Mouse (Mus musculus): ENCODE measurements at regions not wholly inside any gene's neighbourhood (a gene's known extent, or its start where the extent isn't known, plus 50 kb on each side); places are given as distances from the start of the nearest gene placed in this dataset.

DNA sequence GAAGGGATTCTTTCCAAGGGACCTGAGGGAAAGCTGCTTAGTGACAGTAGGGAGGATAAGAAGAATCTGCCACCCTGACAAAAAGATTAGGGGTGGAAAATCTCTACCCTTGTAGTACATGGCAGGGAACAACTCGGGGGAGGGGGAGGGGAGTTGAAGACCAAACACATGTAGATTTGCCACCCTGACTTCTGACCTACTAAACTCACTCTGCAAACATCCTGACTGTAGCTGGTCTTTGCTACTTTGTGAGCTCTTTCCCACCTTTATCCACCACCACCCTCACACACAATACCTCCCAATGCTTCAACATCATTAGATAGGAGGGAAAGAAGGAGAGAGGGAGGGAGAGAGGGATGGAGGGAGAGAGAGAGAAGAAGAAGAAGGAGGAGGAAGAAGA, 140.4 kb upstream of the BC052040 start:
- no peak for DNase-seq (ENCODE audit: low spot score in 2 of 2)

DNA sequence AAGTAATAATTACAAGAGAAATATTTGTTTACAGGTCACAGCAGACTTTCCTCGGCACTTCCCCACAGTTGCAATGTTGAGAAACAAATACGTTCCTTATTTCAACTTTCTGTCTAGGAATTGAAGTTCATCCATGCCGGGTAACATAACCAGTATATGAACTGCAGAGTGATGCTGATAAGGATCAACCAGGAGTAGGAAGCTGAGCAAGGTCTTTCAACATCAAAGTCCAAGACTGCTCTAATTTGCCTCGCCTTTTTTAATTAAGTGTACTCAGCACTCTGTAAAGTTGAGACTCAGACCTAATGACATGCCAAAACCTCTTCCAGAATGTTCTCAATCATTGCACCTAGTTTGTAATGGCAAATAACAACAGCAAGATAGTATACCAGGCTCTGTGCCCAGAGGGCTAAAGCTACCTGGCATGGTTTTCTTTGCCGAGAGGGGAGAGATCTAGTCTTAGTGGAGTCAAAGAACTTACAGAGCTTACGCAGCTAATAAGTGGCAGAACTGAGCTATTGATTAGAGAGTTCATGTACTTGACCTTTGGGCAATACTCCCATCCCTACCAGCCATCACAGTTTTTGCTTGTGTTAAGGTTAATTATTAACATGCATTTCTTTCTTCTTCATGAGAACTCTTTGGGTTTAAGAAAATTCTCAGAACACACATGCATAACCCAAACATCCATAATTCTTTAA, 131.6 kb upstream of the BC052040 start:
- DNase-seq (ENCODE audit: low spot score in 2 of 2): no peak

DNA sequence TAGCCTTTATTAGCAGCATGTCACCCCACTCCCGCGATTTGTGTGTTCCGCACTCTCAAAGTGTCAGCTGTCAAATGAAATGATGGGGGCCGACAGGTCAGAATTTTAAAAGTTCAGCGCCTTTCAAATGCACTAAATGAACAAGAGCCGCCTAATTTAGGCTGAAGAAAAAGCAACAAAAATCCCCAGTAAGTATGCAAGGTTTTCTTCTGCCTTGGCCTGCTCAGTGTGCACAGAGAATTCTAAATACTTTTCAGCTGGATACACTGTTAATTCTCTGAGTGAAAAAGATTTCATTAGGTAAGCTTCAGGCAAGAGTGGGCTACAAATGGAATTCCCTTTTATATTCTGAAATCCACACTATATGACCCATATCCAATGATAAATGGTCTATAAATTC, 125.9 kb upstream of the BC052040 start:
- DNase-seq (ENCODE audit: low spot score in 2 of 2): no peak

DNA sequence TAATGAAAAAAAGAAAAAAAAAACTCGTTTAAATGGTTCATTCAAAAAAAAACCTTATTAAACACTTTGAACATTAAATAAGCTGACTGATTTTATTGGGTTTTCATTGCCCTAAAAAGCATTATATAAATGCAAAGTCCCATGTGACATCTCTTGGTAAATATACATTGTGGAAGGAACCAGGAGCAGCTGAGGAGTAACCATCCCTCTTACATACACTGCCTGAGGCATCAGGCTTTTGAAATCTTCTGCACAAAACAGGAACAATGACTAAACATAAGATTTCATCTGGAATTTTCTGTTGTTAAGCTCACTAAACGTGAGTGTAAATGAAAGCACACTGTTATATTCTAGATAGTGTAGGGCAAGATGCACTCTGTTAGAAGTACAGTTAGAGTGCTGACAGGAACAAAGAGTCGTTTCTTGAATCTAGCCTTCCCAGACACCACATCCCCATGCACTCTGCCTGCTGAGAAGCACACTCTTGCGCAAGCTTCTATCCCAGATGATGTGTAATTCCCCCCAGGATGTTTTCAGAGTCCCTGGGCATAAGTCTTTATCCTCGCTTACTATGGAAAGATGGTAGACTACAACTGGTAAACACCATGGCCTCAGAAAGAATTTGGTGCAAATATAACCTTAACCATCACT, 125.0 kb upstream of the BC052040 start:
- no peak for DNase-seq (ENCODE audit: low spot score in 2 of 2)

DNA sequence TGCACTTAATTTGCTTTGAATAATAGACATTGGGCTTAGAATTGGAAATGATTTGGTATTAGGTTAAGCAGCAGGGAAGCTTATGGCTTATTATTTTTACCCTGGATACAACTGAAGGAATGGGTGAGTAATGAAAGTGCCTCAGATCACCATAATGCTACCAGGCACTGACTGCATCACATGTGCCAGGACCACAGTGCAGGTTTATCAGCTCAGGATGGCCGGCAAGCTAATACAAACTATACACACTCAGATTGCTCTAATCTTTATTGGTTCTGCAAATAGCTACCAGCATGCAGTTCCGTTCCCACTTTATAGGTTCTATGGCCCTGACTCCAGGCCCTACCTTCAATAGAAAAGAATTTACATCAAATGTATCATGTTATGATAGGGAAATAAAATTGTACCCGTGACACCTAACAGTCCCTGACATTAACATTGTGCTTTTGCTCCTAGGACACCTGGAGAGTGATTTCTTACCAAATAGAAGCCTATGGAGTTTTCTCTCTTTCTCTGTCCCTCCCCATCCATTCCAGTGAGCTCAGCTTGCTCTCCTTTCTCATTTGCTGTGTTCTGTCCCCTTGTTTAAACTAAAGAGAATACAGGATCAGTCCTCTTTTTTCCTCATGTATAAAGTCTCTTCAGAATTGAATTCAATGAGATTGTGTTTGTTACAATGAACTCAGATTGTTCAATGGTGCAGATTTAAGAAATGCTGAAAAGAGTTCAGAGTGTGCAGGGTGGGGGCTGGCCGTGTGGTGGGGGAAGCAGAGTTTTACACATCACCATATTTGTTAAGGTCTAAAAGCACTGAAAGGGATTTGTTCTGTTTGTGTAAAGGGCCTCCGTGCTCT, 121.3 kb upstream of the BC052040 start:
- no peak for DNase-seq (ENCODE audit: low spot score in 2 of 2)

DNA sequence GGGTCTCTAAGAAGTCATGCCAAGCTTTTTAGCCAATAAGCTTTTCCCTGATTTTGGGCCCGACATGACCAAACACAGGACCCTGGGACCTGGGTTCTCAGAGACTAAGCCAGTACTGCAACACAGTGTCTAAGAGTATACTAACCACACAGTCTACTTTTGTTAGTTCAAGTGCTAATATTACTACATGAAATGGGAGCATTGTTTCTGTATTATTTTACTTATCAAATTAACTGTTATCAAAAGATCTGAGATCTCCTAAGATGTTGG, 120.7 kb upstream of the BC052040 start:
- no peak for DNase-seq (ENCODE audit: low spot score in 2 of 2)

DNA sequence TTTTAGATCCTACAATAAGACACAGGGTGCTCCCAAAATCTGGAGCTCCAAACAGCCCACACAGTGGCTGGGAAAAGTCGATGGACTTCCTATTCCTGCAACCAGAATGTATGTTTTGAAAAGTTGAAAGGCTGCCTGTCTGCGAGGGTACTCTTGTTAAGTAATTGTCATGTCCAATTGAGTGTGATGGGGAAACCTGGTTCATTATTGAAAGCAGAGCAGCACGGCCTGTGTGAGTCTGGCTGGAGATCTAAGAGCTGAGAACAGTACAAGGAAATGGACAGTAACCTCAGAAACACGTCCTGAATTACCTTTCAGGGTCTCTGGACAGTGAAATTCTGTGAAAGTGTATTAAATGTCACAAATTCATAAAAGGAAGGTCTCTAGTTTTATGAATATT, 115.3 kb upstream of the BC052040 start:
- DNase-seq (ENCODE audit: low spot score in 2 of 2): no peak

DNA sequence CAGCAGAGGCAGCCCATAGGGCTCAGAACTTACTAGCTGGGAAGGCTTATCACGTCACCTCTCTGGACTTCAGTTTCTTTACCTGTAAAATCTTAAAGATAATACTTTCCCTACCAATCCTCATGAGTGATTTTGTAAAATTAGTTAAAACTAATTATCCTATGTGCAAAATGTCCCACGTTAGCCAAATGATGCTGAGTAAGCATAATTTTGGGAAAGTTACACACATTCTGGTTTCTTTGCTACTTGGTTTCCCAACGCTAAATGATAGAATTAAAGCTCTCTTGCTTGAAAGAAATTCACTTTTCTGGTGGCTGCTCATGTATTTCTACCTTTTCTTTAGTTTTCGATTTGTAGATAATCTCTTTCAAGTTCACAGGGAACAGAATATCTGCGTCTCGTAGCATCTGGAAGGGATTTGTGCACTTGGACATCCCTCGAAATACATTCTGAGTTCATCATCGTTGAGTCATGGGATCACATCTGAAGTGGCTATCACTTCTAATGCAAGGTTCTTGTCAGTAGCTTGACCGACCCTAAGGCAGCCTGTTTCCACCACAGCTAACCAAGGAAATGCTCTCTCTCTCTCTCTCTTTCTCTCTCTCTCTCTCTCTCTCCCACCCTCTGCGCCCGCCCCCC, 114.3 kb upstream of the BC052040 start:
- no peak for DNase-seq (ENCODE audit: low spot score in 2 of 2)

DNA sequence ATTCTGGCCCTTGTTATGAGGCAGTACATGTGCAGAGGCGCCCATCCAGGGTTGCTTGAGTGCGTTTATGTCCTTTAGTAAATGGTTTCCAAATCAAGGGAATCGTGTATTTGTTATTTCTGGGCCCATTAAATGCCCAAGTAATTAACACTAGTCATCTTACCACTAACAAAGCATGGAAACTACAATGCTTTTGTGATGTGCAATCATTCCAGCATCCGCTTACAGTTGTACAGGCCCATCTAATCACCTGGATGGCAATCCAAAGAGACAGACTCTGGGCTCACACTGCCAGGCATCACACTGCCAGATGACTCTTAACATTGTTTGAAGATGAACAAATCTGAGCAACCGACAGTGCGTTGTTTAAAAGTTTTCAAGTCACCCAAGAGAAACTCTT, 113.6 kb upstream of the BC052040 start:
- DNase-seq (ENCODE audit: low spot score in 2 of 2): no peak

DNA sequence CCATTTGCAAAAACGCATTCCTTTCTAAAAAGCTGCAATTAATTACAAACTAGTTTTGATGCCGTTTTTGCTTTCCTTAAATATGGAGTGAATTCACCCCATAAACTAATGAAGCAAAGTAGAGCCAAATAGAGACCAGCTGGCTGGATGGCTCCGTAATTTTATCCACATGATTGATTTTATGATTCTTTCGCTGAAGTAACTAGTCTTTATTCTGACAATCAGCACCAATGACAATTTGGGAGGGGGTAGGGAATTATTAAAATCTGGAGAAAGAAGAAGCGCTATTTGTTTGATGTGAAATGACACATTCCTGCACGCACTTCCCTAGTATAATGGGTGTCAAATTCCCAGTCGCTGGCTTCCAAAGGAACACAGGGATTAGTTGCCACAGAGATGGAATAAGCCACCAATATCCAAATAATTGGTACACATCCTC, 113.0 kb upstream of the BC052040 start:
- DNase-seq (ENCODE audit: low spot score in 2 of 2): no peak

DNA sequence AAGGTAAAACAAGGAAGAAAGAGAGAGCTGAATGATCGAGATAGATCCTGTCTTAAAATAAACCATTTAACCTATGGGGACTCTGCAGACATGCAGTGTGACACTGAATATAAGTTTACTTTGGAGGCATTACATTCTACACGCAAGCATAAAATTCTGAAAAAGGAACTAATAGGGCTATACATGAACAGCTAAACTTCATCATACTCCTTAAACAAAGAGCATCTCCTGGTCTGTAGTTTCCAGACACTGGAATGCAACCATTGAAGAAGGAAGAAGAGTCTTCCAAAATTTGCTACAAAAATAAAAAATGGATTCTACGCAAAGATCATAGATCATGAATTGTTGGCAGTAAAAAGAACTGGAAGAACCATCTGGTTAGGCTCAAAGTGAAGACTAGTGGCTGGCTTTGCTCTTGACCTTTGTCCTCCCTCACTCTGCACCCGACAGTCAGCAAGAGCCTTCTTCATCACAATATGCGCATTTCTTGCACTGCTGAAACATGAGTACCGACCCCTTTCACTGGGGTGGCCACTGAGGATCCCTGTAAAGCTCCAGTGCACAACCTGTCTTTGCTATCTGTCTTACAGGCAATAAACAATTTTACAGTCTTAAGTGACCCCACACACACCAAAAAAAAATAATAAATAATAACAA, 112.2 kb upstream of the BC052040 start:
- no peak for DNase-seq (ENCODE audit: low spot score in 2 of 2)

DNA sequence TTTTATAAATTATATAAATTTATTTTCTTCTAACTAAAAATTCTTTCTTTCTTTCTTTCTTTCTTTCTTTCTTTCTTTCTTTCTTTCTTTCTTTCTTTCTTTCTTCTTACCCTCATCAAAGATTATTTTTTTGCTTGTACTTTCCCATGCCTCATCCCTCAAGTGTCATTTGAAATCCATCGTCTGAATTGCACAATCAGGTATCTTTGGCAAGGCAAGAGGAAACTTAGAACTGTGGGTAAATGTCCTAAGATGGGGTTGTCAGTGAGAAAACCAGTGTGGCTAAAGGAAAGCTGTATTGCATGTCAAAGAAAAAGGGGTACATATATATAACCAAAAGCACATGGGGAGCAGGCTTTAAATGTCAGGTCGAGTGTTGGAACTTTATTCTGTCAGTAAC, 109.1 kb upstream of the BC052040 start:
- DNase-seq (ENCODE audit: low spot score in 2 of 2): no peak

DNA sequence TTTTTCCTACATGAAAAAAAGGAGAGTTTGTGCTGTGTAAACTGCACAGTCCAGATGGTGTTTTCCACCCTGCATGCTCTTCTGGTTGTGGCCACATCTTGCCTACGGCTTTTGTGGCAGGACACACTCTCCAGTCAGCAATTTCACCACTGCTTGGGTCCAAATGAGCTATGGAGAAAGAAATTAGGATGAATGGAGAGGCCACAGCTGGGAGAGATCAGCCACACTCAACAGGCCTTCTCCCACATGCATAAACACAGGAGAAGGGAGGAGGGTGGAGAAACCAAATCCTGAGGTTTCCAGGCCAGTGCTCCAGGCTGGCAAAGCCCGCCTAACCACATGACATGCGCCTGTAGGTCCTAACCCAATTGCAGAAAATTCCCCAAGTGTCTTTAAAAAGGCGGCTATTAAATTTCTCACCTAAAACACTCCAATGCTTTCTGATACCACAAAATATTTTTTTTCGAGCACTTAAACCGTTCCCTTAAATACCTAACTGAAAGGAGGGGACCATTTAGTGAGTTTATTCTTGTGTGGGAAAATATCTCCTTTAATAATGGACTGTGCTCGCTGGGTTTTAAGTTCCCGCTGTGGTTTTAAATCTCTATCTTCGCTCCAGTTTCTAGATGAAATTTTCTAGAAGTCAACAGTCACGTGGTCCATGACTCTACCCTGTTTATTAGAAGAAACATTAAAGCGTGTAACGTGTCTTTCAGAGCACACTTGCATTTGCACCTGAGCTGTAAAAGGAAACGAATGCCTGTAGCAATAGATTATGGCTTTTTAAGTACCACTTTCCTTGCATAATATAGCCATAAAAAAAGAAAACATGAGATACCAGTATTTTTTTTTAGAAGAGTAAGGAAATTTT, 97.9 kb upstream of the BC052040 start:
- no peak for DNase-seq (ENCODE audit: low spot score in 2 of 2)

DNA sequence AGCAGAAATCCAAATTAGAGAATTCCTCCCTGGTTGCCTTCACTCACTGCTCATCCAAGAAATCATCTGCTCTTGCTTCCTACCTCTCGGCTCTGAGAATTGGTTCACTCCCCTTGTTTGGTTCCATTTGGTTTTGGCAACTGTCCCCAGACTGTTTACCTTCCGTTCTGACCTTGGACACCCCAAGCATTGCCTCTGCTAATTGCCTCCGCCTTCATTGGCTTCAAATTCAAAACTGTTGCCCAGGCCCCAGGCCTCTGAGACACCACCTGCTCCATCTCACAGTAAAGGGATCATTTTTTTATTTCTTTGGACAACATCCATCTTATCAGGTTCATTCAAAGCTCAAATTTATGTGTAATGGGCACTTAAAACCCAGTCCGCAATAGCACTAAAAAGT, 93.1 kb upstream of the BC052040 start:
- no peak for DNase-seq (ENCODE audit: low spot score in 2 of 2)

DNA sequence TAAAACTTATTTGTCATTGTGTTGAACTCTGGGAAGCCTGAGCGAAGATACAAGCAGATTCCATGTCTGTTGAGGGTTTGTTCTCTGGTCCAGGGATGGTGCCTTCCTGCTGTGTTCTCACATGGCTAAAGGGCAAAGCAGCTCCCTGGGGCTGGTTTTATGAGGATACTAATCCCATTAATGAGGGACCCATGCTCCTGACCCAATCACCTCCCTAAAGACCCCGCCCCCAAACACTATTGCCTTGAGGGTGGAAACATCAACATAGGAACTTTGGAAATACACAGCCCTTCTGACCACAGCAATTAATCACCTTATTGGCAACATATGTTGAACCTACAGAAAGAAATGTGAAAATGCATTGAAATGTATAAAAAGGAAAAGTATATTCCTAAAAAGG, 88.5 kb upstream of the BC052040 start:
- no peak for DNase-seq (ENCODE audit: low spot score in 2 of 2)

DNA sequence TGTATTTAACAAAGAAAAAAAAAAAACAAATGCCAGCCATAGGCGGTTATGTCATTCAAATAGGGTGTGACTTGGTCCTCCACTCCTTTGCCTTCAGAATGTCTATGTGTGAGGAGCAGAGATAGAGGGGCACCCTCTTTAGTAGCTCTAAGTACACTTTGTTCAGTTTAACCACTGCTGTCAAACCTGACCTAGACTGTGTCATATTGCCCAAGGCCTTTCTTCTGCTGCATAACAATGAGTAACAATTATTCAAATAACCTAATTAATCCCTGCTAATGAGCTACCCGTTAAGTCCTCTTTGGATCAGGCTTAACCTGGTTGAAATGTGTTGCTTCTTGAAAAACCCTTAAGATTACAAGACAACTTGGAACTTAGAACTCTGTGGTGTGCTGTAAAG, 81.6 kb upstream of the BC052040 start:
- DNase-seq (ENCODE audit: low spot score in 2 of 2): no peak

DNA sequence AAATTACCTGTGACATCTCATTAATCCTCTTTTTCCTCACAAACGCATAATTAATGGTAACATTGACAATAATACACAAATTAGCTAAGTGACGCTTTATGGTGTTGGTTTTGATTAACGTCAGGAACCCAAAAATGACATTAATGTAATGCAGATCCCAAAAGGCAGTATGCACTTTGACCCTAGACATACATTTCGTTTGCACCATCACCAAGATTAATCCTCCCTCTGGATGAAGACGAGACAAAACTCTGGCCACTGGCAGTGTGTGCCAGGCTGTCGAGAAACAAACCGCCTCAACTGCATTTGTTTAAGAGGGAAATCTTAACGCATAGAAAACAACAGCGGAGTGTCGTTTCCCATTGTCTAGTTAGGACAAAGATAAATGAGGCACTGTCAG, 72.0 kb upstream of the BC052040 start:
- DNase-seq (ENCODE audit: low spot score in 2 of 2): no peak

DNA sequence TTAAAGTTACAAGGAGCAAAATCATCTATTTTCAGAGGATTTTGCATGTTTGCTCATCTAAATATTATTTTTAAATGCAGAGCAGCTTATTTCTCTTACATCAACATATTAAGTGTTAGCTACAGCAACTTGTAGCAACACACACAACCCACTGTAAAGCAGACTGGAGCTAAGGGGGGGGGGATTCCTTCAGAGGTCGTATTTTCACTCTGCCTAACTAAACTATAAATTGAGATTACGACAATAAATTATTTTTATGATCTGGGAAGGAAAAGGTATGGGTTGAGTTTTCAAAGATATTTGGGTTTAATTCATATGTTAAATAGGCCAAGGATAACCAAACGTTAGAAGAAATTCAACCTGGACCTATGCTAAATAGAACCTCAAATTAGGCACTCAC, 70.4 kb upstream of the BC052040 start:
- DNase-seq (ENCODE audit: low spot score in 2 of 2): no peak

DNA sequence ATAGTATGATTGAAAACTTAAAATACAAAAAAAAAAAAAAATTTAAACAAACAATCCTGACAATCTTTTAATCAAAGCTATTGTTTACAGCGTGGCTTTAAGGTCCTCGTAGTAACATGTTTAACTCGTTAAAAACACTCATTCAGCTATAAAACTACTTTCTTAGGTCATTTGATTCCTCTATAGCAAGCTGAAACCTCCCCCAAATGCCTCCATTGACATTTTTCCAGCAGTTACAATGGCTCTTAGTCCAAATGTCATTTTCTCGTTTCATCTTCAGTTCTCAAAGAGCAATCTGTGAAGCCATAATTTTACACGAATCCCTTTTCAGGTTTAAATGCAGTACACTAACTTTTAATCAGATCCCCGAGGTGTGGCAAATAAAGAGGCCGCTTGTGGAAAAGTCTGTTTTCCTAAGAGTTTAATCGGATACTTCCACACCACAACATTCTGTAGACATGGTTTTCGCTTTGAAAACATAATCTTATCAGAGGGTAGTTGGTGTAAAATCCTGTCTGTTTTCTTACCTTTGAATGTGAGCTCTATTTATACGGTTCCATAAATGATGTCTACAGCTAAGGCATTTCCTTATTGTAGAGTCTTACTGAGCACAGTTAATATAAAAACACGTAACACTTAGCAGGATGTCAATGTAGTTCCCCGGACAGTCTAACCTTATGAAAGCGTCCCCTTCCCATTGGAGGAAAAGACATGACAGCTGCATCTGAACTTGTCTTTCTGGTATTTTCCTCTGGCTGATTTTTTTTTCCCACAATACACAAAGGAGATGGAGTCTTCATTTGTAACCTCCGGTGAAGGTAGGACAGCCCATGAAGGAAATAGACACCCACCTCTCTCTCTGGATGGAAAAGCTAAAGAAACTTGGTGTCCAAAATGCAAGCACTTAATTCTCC, 69.6 kb upstream of the BC052040 start:
- no peak for DNase-seq (ENCODE audit: low spot score in 2 of 2)

DNA sequence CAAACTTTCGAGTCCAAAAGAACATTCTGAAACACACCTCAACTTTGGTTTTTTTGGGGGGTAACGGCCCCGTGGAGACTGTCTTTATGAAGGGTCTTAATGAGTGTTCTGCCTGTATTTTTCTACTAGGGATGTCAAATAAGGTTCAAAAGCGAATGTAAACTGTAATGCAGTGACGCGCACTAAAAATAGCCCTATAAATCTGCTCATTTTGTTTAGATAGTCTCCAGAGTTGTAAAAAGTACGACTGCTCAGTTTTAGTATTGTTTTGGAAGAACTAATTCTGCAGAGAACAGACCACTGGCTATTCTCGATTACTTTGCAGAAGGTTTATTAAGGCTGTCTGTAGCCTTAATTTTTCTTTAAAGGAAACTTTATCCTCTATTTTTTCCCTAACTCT, 68.6 kb upstream of the BC052040 start:
- no peak for DNase-seq (ENCODE audit: low spot score in 2 of 2)

Data from spleen, postnatal 10 days (tissue).